Mouse (Mus musculus) stomach, postnatal 0 days (tissue): ENCODE measurements around the gene Creb3l2.

Source experiments
- CTCF ChIP-seq: IDR thresholded peaks from 2 replicates; pipeline ENCODE4 v1.5.1; 2016; ENCODE audit warnings: antibody characterized with exemption, low read depth, mild to moderate bottlenecking, moderate library complexity
- EP300 ChIP-seq: optimal IDR thresholded peaks from 2 replicates; pipeline ENCODE3; 2016; ENCODE audit warnings: antibody characterized with exemption

DNA sequence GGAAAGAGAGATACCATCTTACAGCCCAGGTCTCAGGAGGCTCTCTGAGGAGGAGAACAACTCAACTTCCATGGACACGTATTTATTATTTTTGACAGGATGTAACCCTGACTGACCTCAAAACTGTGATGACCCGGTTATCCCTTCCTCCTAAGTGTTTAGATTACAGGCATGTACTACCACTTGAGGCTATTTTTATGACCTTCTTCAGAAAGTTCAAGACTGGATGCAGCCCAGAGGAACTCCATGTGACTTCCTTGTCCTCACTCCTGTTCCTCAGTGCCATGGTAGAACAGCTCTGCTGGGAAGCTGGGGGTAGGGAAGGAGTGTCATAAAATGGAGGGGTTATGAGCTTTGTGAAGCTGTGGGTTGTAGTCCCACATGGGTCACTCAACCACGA is 16.1 kb downstream of the Creb3l2 start:
- no peak for TF ChIP-seq CTCF
- TF ChIP-seq EP300, result no peak
